Mouse (Mus musculus) E14TG2a.4 (cell line): ENCODE data around the gene Pygm.

ENCODE experiments used
- CTCF ChIP-seq: conservative IDR thresholded peaks from 2 replicates; pipeline ENCODE4 v1.5.1; 2014; ENCODE audit warnings: low read length
- NANOG ChIP-seq: IDR thresholded peaks from 2 replicates; pipeline ENCODE4 v1.6.1; 2014; ENCODE audit warnings: borderline replicate concordance, low read length, mixed read lengths
- POU5F1 ChIP-seq: IDR thresholded peaks from 2 replicates; pipeline ENCODE4 v1.6.1; 2014; ENCODE audit warnings: low read length, borderline replicate concordance

DNA sequence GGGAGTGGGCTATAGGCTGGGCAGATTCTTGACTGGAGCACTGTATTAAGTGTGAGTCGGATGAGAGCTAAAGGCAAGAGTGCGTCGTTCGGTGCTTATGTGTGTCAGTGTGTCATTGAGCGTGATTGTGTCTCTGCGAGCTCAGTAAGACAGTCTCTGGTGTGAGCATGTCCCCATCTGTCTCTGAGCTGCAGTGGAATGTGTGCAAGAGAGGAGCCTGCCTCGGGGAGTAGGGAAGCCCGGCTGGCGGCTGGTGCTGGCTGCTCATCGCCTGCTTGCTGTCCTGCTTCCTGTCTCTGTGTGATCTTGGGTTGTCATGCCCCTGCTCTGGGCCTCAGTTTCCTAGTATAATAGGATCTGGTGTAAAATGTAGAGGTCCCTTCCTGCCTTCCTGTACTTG lies 58.8 kb downstream of the Pygm start:
- TF ChIP-seq CTCF (no peak), POU5F1 (no peak), NANOG (no peak)
